Mouse (Mus musculus) neural tube, embryonic 11.5 days (tissue): ENCODE measurements around the gene Add2. TPM values are rescaled to one million over a fixed set of nuclear protein-coding genes. Genes with fewer than 3 reads are reported as not detected.

Source experiments
- ATAC-seq: fragments of 200-750 bp; cut with Nextera tagmentation; 2 replicates; pipeline ENCODE4 v1.8.0; 2017; ENCODE audit warnings: moderate number of reproducible peaks, mild to moderate bottlenecking, moderate TSS enrichment, moderate library complexity; ENCODE audit not compliant: insufficient read depth, low FRiP score, low TSS enrichment
- DNase-seq: peaks from one replicate; pipeline ENCODE4 v3.0.0-alpha.2; 2015; ENCODE audit warnings: low spot score
- H3K27ac ChIP-seq: fragments of 300-500 bp; sonication (generic); 2 replicates; pipeline ENCODE4 v1.5.1; 2014; ENCODE audit warnings: low read depth, mild to moderate bottlenecking, low read length
- H3K27me3 ChIP-seq: fragments of 300-500 bp; sonication (generic); 2 replicates; pipeline ENCODE4 v1.6.1; 2014; ENCODE audit warnings: mild to moderate bottlenecking, low read length, mixed read lengths; ENCODE audit not compliant: control insufficient read depth, insufficient read depth
- H3K36me3 ChIP-seq: fragments of 300-500 bp; sonication (generic); 2 replicates; pipeline ENCODE4 v1.6.1; 2014; ENCODE audit warnings: mild to moderate bottlenecking, low read length, moderate library complexity, mixed read lengths; ENCODE audit not compliant: control insufficient read depth, insufficient read depth
- H3K4me1 ChIP-seq: fragments of 300-500 bp; sonication (generic); 2 replicates; pipeline ENCODE4 v1.6.1; 2014; ENCODE audit warnings: low read length, mixed read lengths; ENCODE audit not compliant: control insufficient read depth, insufficient read depth
- H3K4me2 ChIP-seq: fragments of 300-500 bp; sonication (generic); 2 replicates; pipeline ENCODE4 v1.6.1; 2014; ENCODE audit warnings: low read depth, mild to moderate bottlenecking, moderate library complexity
- H3K4me3 ChIP-seq: fragments of 300-500 bp; sonication (generic); 2 replicates; pipeline ENCODE4 v1.5.1; 2014; ENCODE audit warnings: low read depth, low read length
- H3K9ac ChIP-seq: fragments of 300-500 bp; sonication (generic); 2 replicates; pipeline ENCODE4 v1.6.1; 2014; ENCODE audit warnings: mild to moderate bottlenecking, low read length
- H3K9me3 ChIP-seq: fragments of 300-500 bp; sonication (generic); 2 replicates; pipeline ENCODE4 v1.6.1; 2016; ENCODE audit warnings: low read length; ENCODE audit not compliant: control insufficient read depth
- WGBS: fragments of 180-500 bp; shearing (Covaris S2); extraction: QIAGEN DNeasy Blood & Tissue Kit; methylation state at CpG from one replicate; pipeline ENCODE4 v1.1.7; 2014; 5-methylcytosine and 5-hydroxymethylcytosine counted together
- polyA plus RNA-seq: library from polyadenylated mRNA; unstranded; fragments of >200 nt; fragmentation: Nextera tagmentation; extraction: Ambion mirVana; gene quantifications from 2 replicates; pipeline ENCODE4 v1.2.1, GENCODE M21; 2014

Gene Add2
- polyA plus RNA-seq, 1 experiment from 2014 or later = 67.0 TPM

DNA sequence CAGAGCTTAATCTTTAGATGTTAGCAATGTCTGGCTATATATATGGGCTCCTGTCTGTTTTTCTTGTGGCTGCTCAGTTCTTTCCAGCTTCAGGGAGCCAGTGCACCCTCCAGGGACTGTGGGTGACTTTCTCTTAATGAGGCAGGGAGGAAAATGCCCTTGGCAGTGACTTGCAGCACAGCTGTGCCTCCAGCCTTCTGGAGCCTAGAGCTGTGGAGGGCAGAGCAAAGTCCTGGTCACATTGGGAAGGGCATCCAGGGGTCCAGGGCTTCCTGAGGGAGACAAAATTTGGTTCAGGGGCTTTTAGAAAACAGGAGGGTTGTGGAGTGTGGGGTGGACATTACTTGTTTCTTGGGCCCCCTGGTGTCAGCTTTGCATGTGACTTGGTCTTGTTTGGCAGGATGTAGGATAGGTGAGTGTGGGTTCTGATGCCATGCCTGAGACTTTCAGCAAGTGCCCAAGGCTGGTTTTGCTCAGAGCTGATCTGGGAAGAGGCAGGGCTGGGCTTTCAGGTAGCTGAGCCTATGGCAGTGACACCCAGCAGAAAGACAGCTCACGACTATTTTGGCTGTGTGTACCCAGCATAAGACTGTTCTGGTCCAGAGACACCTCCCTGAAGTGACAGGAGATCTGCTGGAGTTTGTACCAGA lies 50.0 kb downstream of the Add2 start:
- Histone ChIP-seq H3K27me3 (no peaks in the 10 kb centered on the region), H3K4me1 (no peaks in the 10 kb centered on the region; the same call in 1 of the 2 replicates), H3K27ac (peak overlapping the region; percentile 30; the same call in 1 of the 2 replicates), H3K9me3 (no peaks in the 10 kb centered on the region), H3K36me3 (no peaks in the 10 kb centered on the region), H3K4me2 (no peak overlapping the region), H3K9ac (no peak overlapping the region), H3K4me3 (no peak overlapping the region)
- 86% methylated on average over 1 of the region's 1 CpGs for WGBS
- DNase-seq (no peak), ATAC-seq (no peak)

GRCm38 (mm10) chr6:86079323-86079722 lies 50.8 kb downstream of the Add2 start:
- Histone ChIP-seq H3K27ac (no peak overlapping the region), H3K36me3 (no peaks in the 10 kb centered on the region), H3K4me2 (no peak overlapping the region), H3K27me3 (no peaks in the 10 kb centered on the region), H3K4me3 (no peak overlapping the region), H3K9ac (no peak overlapping the region), H3K4me1 (no peaks in the 10 kb centered on the region), H3K9me3 (no peaks in the 10 kb centered on the region)
- no peak for DNase-seq
- no peak for ATAC-seq

GRCm38 (mm10) chr6:86085518-86085917 lies 57.0 kb downstream of the Add2 start:
- DNase-seq (peak; percentile 59), ATAC-seq (no peak)
- no peaks in the 10 kb centered on the region for H3K9me3 ChIP-seq
- no peak overlapping the region for H3K9ac ChIP-seq
- H3K4me1 ChIP-seq = no peaks in the 10 kb centered on the region
- H3K36me3 ChIP-seq = no peaks in the 10 kb centered on the region
- H3K4me2 ChIP-seq = no peak overlapping the region
- no peak overlapping the region for H3K27ac ChIP-seq
- no peak overlapping the region for H3K4me3 ChIP-seq
- no peaks in the 10 kb centered on the region for H3K27me3 ChIP-seq
- 60% methylated on average over 6 of the region's 6 CpGs for WGBS

DNA sequence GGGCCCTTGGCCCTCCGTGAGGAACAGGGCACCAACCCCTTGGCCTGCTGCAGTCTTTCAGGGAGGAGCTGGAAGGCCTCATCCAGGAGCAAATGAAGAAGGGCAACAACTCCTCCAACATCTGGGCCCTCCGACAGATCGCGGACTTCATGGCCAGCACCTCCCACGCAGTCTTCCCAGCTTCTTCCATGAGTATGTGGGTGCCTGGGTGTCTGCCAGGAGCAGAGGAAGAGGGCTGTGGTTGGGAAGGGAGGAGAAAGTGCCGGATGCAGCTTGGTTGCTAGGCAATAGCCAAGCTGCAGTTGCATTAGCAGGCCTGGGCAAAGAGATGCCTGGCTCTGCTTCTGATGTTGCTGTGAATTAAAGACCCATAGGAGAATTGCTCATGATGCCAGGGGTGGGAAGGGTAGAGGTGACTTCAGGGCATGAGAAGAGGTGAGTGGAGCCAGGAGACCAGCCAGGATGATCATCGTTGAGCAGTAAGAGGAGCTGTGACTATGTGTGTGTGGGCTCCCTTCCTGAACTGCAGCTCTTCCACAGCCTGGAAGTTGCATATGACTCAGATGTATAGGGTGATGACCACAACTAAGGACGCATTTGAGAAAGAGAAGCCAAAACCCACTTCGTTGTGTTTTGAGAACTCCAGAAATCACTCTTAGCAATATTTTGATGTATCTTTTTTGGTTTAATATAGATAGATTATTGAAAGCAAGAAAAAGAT lies 58.5 kb downstream of the Add2 start:
- Histone ChIP-seq H3K4me1 (no peaks in the 10 kb centered on the region), H3K27ac (no peak overlapping the region), H3K4me3 (no peak overlapping the region), H3K9me3 (no peaks in the 10 kb centered on the region), H3K36me3 (no peaks in the 10 kb centered on the region), H3K4me2 (no peak overlapping the region), H3K9ac (peak overlapping the region; percentile 4; the same call in 1 of the 2 replicates), H3K27me3 (no peaks in the 10 kb centered on the region)
- 76% methylated on average over 9 of the region's 9 CpGs for WGBS
- DNase-seq (no peak), ATAC-seq (no peak)

GRCm38 (mm10) chr6:86087813-86088212 lies 59.3 kb downstream of the Add2 start:
- H3K27me3 ChIP-seq = no peaks in the 10 kb centered on the region
- ATAC-seq (no peak), DNase-seq (no peak)

DNA sequence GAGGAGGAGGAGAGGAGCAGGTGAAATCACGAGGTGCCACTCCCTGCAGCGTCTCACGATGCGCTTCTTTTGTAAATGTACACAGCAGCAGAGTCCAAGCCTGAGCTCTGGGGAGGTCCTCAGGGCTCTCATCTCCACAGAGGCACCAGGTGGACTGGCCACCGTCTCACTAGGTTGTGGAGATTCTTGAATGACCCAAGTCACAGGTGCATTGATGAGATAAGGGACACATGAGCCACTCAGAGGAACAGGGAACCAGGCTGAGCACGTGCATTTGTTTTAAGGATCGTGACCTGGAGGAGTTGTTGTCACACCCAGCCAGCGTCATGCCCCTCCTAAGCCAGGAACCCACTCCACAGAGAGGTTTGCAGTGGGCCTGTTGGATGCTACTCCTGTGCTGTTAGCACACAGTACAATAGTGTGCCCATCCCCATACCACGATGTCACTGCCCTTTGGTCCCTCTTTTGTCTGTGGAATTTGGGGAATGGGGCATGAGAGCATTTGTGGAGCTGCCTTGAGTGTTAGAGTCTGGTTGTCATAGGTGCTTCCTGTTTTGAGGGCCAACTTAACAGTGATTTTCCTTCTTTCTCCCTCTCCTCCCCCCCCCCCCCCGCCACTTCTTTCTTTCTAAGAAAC lies 65.8 kb downstream of the Add2 start:
- ATAC-seq = no peak

More at GRCm38 (mm10) chr6:86087813-86088212, 59.3 kb downstream of the Add2 start:
- Histone ChIP-seq H3K9me3 (no peaks in the 10 kb centered on the region), H3K27ac (no peak overlapping the region), H3K9ac (no peak overlapping the region), H3K36me3 (no peaks in the 10 kb centered on the region), H3K4me3 (no peak overlapping the region), H3K4me2 (no peak overlapping the region), H3K4me1 (no peaks in the 10 kb centered on the region)
- 42% methylated on average over 3 of the region's 3 CpGs for WGBS

DNA sequence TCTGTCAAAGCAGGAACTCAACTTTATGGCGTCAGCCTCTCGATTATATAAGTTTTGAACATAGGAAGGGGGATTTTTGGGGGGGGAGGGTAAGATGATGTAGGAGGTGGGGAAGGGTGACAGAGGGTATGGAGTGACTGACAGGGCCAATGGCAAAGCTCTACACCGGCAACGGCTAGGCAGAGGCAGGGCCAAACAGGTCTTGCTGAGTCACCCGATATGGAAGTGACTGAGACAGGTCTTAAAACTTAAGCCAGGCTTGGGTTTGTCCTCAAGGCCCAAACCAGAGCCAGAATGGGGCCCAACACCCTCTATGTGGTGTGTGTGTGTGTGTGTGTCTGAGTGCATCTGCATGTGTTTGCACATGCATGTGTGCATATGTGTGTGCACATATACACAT lies 67.0 kb downstream of the Add2 start:
- Histone ChIP-seq H3K27me3 (no peaks in the 10 kb centered on the region), H3K9ac (no peak overlapping the region), H3K4me1 (peaks cover 3% of the 10 kb centered on the region; the same call in 1 of the 2 replicates), H3K4me3 (no peak overlapping the region), H3K4me2 (no peak overlapping the region), H3K27ac (no peak overlapping the region), H3K36me3 (peaks cover 2% of the 10 kb centered on the region; the same call in 1 of the 2 replicates), H3K9me3 (no peaks in the 10 kb centered on the region)
- no peak for DNase-seq
- no peak for ATAC-seq
- 85% methylated on average over 5 of the region's 5 CpGs for WGBS

More for the DNA sequence above, 65.8 kb downstream of the Add2 start:
- WGBS = 81% methylated on average over 9 of the region's 10 CpGs
- Histone ChIP-seq H3K4me1 (peaks cover 3% of the 10 kb centered on the region; the same call in 1 of the 2 replicates), H3K4me2 (no peak overlapping the region), H3K9ac (no peak overlapping the region), H3K36me3 (peaks cover 2% of the 10 kb centered on the region; the same call in 1 of the 2 replicates), H3K27ac (no peak overlapping the region), H3K4me3 (no peak overlapping the region), H3K27me3 (no peaks in the 10 kb centered on the region), H3K9me3 (no peaks in the 10 kb centered on the region)
- no peak for DNase-seq

GRCm38 (mm10) chr6:86096733-86097132 lies 68.3 kb downstream of the Add2 start:
- Histone ChIP-seq H3K4me1 (peaks cover 3% of the 10 kb centered on the region; the same call in 1 of the 2 replicates), H3K27ac (no peak overlapping the region), H3K4me2 (no peak overlapping the region), H3K9me3 (no peaks in the 10 kb centered on the region), H3K4me3 (no peak overlapping the region), H3K36me3 (peaks cover 2% of the 10 kb centered on the region; the same call in 1 of the 2 replicates), H3K27me3 (no peaks in the 10 kb centered on the region), H3K9ac (no peak overlapping the region)
- DNase-seq (no peak), ATAC-seq (no peak)
- 92% methylated on average over 10 of the region's 10 CpGs for WGBS
